Mouse (Mus musculus) monocyte, adult 5-6 weeks (primary cell): Measurements from ENCODE around the gene Gse1. TPM values are rescaled to one million over a fixed set of nuclear protein-coding genes. Genes with fewer than 3 reads are reported as not detected.

Experiments
- ATAC-seq: fragments of 153-309, 156-312 bp; replicated peaks from 2 replicates; pipeline ENCODE4 v1.8.0; 2017; ENCODE audit warnings: mild to moderate bottlenecking; ENCODE audit not compliant: low TSS enrichment, insufficient number of reproducible peaks, severe bottlenecking, poor library complexity, low FRiP score
- total RNA-seq: library from RNA; stranded (forward); fragments of 200-1000, 200-491, 200-594 nt; gene quantifications from 3 replicates; pipeline ENCODE4 v1.2.3, GENCODE M21; 2017

Gse1 gene
- total RNA-seq = 9.9 to 23.3 TPM (median 10.5 TPM) in 3 replicates

DNA sequence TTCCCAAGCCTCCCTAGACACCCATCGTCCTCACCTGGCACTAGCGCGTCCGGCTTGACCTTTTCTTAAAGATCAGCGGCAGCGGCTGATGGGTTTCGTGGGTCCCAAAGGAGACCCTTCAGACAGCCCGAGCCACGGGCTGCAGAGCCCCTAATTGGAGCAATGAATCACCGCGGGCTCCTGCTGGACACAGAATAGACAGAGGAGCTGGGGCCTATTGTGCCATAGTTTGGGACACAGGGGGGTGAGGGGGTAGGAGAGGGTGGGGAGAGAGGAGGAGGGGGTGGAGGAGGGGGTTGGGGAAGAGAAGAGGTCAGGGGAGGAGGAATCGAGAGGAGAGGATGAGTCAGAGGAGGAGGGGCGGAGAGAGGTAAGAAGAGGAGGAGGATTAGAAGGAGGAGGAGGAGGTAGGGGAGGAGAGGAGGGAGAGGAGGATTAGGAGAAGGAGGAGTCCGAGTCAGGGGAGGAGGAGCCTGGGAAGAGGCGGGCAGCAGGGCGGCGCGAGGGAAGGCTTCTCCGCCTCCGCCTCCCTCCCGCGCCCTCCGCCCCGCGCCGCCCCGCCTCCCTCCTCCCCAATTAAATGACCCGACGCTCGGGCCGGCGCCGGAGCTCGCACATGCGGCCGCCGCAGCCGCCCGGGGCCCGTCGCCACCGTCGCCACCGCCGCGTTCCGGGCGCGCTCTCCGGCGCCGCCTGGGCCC, at the start of gene Gse1:
TSS of gene Gse1 (plus strand) at position 566 of the 701 bp plus-strand sequence.
- ATAC-seq = no peak

DNA sequence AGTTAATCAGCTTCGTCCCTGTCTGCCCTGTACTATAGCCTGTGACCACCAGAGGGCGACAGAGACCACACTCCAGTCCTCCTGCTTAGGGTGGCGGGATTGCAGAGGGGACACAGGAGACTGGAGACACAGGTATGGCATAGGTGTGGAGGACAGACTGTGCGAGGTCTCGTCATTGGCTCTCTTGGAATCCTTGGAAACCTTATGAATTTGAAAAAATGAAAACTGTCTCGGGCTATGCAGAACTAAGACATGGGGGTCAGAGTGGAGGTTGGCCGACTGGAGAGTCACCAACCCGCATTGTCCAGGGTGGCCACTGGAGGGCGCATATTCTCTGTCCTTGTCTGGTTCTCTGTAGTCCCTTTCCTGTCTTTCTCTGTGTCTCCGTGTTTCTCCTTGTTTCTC, 49.2 kb upstream of the Gse1 start:
- ATAC-seq = peak; percentile 60

DNA sequence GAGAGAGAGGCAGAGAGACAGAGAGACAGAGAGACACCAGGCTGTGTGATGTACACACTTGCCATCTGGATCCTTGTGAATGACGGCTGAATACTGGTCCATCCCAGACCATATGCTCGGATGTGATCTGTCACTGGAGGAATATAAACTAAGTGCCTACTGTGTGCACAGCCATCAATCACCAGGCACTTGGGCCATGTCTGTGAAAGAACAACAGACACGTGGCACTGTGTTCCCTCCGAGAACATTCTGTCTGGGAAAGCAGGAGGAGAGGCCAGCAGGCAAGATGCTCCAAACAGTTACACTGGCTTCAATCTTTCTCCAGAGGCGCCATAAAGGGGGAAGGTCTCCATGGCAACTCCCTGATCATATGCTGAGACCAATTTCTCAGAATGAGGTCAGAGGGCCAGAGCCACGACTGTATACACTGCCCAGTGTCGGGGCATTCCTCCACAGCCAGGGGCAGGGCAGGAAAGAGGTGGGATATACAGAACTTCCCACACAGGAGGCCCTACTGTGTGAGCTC, 47.7 kb upstream of the Gse1 start:
- ATAC-seq = no peak

DNA sequence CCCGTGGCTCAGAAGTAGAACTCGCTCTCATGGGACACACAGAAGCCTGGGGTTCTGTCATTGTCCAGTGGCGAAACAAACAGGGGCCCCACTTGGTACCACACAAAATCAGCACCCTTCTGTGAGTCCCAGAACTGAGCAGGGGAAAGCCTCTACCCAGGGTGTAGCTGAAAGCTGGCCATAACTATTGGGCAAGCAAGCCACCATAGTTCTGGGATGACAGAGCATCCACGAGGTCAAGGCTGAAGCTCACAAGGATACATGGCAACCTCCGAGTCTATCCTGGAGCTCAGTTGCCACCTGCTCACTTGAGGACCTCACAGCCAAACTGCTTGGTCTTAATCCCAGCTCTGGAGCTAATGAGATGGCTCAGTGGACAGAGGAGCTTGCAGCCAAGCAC, 47.0 kb upstream of the Gse1 start:
- no peak for ATAC-seq

DNA sequence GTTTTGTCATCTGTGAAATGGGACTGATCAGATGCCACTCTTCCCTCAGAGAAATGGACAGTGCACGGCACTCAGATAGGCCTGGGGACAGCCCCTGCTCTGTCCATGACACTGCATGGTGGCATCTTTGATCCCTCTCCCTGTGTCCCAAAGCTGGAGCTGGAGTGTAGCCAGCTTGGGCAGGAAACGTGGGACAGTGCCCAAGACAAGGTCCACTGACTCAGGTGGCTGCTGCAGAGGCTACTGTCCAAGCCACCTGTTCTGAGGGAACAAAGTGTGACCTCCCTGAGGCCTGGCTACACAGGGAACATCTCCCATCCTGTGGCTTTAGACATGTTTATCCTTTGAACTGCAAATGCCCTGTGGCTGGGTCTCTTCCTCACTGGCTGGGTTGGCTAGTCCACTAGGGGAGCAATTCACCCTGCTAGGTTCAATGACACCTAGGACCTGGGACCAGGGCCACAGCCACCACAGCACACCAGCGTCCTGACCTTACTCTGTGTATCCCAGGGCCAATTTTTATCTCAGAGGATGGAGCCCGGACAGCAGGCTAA, 46.3 kb upstream of the Gse1 start:
- no peak for ATAC-seq

DNA sequence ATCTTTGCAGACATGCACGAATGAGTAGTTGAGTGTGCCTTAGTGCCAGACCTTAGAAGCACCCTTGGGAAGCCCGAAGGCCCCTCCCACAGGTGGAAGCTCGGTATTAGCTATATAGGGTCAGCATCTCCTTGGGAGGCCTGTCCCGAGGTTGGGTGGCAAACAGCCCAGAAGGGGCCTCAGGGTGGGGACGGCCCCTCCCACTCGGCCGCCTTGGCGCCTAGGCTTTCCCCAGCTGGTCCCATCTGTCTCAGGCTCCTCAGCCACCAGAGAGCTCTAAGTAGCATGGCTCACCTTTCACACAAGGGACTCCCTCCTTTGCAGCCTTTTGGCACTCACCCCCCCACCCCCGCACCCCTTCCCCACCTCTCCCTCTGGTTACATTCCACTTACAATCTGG, 43.9 kb upstream of the Gse1 start:
- ATAC-seq = no peak

DNA sequence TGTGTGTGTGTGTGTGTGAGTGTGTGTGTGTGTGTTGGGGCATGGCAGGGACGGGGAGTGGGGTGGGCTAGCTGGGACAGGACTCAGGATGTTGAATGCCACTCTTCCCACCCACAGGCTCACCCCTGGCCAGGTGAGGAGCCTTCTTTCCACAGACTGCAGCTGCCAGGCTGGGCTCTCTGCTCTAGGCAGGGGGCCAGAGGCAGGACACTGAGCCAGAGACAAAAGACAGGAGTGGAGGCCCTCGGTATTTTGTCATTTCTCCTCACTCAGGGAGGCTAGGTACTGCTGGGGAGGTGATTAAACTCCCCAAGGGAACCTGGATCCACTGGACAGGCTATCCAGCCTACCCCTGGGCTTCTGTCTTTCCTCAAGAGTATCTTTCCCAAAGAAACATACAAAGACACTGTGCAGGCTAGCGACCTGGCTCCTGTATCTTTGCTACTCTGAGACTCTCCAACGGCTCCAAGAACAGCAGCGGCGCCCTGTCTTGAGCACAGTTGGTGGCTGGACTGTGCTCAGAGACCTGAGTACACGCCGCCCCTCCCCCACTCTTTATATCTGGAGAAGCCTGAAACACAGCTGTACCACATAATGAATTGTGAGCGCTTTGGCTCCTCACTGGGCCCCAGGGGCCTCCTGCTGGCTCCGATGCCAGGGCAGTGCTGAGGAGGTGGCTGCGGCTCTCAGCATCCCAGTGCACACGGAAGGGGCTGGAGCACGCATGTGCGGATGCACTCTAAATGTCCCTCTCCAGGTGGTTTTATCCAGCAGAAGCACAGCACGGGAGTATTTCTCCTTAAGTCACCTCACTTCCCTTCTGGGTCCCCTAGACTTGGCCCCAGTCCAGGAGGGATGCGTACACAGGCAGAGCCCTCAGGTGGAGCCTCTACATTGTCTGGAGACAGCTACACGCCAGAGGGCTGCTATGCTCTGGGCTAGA, 43.1 kb upstream of the Gse1 start:
- no peak for ATAC-seq

DNA sequence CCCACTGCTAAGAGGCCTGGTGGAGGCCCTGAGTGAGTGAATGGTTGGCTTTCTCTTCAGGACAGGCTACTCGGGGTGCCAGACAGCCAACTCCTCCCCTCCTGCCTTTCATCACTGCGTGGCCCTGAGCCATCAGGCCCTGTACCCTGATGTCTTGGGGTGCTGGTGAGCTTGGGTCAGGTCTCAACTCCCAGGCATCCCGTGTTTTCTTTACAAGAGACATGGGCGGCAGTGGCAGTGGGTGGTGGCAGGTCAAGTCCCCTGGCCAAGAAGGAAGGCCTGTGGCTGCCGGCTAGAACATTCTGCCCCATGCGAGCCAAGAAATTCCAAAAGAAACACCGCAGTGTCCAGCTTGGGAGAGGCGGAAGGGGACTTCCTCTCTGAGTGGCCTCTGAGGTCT, 41.8 kb upstream of the Gse1 start:
- ATAC-seq = no peak

DNA sequence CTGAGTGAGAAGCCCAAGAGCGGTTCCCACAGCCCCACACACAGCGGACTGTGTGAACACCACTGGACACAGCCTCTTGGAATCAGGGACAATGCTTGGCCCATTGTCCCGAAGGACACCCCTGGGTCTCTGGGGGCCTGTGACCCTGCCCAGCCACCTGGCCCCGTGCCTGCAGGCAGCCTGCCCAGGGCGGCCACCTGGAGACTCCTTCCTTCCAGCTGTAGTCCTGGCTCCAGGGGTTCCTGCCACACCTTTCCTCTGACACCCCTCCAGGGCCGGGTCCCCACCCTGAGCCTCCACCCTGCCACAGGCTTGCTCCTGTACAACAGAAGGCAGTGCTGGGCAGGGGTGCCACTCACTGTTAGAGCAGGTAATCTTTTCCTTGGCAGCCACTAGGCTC, 39.7 kb upstream of the Gse1 start:
- ATAC-seq = no peak

DNA sequence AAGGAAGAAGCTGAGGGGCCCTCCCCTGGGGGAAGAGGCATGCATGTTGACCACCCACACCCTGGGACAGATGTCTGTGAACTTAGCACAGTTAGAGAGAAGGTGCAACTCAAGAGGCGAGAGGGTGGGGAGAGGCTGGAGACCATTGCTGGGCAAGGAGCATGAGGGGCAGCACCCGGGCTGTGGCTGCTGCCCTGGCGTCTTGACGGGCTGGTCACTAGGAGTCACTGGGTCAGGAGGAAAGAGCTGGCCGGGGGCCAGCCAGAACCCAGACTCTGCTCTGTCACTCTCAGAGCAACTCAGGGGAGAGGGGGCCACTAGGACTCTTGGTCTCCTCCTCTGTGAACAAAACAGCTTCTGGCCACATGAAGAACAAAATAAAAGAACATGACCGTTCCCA, 38.8 kb upstream of the Gse1 start:
- ATAC-seq = no peak

DNA sequence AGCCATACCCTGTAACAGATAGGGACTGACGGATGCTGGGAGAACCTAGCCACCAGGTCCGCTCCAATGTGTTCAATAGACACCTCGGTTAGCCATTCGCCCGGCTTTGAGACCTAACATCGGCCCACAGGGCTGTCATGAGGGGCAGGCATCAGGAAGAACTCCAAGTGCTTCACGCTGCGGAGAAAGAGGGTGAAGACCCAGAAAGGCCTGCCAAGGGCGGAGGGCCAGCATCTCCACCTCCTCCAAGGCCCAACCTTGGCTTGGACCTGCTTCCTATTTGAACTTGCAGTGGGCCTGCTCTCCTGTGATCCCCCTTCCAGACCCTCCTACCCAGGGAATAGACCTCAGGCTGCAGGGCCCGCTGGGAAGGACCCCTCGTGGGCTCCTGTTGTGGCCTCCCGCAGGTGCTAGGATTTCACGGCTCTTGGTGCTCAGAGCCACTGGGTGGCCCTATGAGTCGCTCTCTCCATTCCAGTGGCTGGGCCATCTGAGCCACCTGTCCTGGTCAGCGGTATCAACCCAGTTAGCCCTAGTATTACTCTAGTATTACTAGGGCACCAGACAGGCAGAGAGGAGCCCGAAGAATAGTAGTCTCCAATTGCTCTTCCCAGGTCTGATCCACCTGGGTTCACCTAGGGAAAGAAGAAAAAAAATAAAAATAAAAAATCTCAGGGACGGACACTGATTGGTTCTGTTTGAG, 38.0 kb upstream of the Gse1 start:
- ATAC-seq = no peak

DNA sequence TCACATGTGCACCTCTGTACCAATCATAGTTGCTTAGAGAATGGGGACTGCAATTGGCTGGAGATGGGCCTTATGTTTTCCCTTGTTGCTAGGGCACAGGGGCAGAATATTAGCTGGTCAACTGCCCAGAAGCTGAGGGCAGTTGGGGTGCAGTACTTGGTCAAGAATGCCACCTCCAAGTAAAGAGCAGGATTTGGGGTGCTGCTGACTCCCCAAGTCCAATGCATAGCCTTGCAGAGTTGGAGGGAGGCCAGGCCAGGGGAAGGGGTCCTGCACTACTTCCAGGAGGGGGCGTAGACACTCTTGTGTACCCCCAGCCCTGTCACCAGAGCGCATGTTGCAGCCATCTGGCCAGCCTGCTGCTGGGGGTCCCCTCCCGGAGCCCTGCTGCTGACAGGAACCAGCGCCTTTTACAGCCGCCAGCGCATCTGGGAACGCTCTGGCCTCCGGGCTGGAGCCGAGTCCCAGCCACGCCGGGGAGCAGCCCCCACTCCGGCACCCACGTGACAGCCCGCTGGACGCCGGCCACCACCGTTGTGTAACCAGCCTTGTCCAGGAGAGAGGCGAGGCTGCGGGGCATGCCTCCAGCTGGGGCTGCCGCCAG, 37.3 kb upstream of the Gse1 start:
- no peak for ATAC-seq

DNA sequence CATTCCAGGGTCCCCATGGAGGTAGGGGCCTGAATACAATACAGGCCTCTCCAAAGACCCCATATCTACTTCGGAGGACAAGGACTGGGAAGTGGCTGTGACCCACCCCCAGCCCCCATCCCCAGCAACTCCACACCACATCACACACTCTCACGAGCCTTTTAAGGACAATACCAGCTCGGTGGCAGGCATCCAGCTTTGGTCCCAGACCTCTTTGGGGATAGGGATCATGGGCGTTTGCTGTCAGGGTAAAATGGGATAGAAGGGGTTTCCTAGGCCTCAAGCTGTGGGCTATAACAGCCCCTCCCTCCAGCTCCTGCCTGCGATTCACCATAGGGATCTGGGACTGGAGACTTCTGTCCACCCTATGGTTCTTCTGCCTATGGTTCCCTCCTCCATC, 36.6 kb upstream of the Gse1 start:
- ATAC-seq = no peak

DNA sequence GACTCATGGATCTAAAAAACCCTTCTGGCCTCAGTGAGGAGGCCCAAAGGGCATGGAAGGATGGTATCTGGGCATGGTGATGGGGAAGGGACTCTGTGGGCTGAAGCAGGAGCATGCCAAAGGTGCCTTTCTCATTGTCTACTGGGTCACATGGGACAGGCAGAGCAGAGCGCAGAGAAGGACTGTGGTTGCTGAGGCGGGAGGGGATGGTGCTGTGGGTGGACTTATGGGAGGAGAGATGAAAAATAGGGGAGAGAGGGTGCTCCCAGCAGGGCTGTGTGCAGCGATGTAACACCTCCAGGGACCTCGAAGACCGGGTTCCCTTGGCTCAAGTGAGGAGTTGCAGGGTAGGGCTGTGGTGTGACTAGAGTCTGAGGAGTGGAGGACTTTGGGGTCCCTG, 36.1 kb upstream of the Gse1 start:
- no peak for ATAC-seq

DNA sequence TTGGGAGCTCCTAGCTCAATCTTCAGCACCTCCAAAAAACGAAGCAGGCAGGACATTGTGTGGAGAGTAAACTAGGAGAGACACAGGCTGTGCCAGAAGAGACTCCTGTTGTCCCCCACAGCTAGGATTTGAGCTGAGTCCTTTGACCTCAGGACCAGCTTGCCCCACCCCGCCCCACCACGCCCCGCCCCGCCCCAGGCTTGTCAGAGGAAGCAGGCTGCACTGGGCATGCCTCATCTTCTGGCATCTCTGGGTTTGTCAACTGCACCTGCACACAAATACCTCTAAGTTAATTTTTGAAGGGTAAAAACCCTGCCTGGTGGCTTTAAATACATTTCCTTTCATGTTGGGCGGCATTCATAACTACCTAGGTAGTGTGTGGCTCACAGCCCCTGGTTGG, 26.9 kb upstream of the Gse1 start:
- ATAC-seq = no peak

DNA sequence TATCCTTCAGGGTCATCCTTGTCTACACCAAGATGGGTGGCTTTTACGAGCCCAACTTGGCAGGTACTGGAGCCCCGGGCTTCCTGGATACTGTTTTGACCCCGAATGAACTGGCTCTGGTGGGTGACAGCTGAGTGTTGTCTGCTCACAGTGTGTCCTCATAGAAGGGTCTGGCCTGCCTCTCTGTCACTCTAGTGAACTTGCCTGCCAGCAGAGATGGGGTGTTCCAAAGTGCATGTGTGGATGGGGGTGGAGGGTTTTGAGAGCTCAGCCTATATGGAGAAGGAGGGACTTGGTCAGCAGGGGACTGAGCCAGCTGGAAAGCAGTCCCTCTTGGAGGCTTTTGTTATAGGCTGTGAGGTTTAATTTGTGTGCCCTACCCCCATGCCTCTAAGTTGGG, 25.7 kb upstream of the Gse1 start:
- no peak for ATAC-seq

DNA sequence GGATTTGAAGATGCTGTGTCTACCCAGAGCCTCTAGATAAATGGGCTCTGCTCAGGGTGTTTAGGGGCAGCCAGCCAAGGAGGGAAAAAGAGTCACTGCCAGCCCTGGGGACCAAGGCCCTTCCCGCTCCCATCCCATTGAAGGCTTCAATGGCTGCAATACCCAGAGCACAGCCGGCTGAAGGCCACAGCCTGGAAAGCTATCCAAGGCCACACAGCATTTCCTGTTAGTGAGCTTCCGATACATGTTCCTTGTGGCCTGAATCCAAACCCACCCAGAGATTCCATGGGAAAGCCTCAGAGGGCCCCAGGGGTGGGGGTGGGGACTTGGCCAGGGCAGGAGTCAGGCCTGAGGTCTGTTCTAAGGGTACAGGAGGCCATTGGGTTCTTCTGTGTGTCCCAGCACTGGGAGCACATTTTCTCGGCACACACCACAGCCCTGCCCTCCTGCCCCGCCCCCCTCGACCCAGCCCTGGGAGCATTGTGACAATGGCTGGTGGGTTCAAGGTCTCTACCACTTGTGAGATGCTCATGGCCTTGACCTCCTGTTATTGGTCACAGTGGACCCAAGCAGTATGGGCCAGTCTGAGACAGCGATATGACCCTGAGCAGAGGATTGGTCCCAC, 23.4 kb upstream of the Gse1 start:
- ATAC-seq = no peak

DNA sequence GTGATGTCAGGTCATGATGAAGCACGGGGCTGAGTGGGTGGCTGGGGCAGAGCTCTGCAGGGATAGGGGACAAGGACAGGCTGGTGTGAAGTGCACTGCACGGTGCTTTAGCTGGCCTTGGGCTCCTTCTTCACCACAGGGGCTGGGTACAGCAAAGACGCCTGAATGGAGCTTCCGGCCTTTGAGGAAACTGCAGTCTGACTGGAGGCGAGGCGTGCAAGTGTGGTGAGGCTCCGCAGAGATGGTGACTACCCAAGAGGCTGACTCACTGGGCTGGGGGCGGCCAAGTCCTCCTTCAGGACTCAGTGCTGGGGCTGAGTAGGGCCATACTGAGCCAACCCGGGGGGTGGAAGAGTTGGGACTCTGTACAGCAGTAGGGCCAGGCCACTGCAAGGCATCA, 22.3 kb upstream of the Gse1 start:
- no peak for ATAC-seq
